Mouse (Mus musculus) forebrain, postnatal 0 days (tissue): ENCODE results near the gene Iqce. TPM values are rescaled to one million over a fixed set of nuclear protein-coding genes. Genes with fewer than 3 reads are reported as not detected.

Experiments
- ATAC-seq: fragments of 200-750 bp; cut with Nextera tagmentation; 2 replicates; pipeline ENCODE4 v1.8.0; 2017; ENCODE audit warnings: mild to moderate bottlenecking, moderate library complexity
- DNase-seq: peaks from one replicate; pipeline ENCODE4 v3.0.0-alpha.2; 2015
- H3K27ac ChIP-seq: fragments of 300-500 bp; sonication (generic); 2 replicates; pipeline ENCODE4 v1.5.1; 2014; ENCODE audit warnings: low read depth, mild to moderate bottlenecking, antibody characterized with exemption, low read length, moderate library complexity, mixed read lengths
- H3K27me3 ChIP-seq: fragments of 300-500 bp; sonication (generic); 2 replicates; pipeline ENCODE4 v1.6.1; 2014; ENCODE audit warnings: mild to moderate bottlenecking, low read length, mixed read lengths; ENCODE audit not compliant: insufficient read depth
- H3K36me3 ChIP-seq: fragments of 300-500 bp; sonication (generic); 2 replicates; pipeline ENCODE4 v1.6.1; 2014; ENCODE audit warnings: mild to moderate bottlenecking, moderate library complexity; ENCODE audit not compliant: insufficient read depth
- H3K4me1 ChIP-seq: fragments of 300-500 bp; sonication (generic); 2 replicates; pipeline ENCODE4 v1.6.1; 2014; ENCODE audit warnings: antibody characterized with exemption; ENCODE audit not compliant: insufficient read depth
- H3K4me2 ChIP-seq: fragments of 300-500 bp; sonication (generic); 2 replicates; pipeline ENCODE4 v1.6.1; 2014; ENCODE audit warnings: low read depth, mild to moderate bottlenecking, moderate library complexity
- H3K4me3 ChIP-seq: fragments of 300-500 bp; sonication (generic); 2 replicates; pipeline ENCODE4 v1.5.1; 2014; ENCODE audit warnings: low read depth, low read length, mixed read lengths
- H3K9ac ChIP-seq: fragments of 300-500 bp; sonication (generic); 2 replicates; pipeline ENCODE4 v1.6.1; 2014; ENCODE audit warnings: mild to moderate bottlenecking
- H3K9me3 ChIP-seq: fragments of 300-500 bp; sonication (generic); 2 replicates; pipeline ENCODE4 v1.6.1; 2016; ENCODE audit warnings: low read length
- CTCF ChIP-seq: sonication (generic); IDR thresholded peaks from 2 replicates; pipeline ENCODE4 v1.5.1; 2016; ENCODE audit warnings: antibody characterized with exemption, control low read depth, low read depth
- WGBS: fragments of 180-500 bp; shearing (Covaris S2); extraction: QIAGEN DNeasy Blood & Tissue Kit; methylation state at CpG from one replicate; pipeline ENCODE4 v1.1.7; 2014; 5-methylcytosine and 5-hydroxymethylcytosine counted together
- polyA plus RNA-seq: library from polyadenylated mRNA; unstranded; fragments of >200 nt; fragmentation: Nextera tagmentation; extraction: Ambion mirVana; gene quantifications from 2 replicates; pipeline ENCODE4 v1.2.1, GENCODE M21; 2015
- total RNA-seq: library from RNA; depleted of rRNA; stranded (reverse); fragments of >200 nt; gene quantifications from 2 replicates; pipeline ENCODE4 v1.2.3, GENCODE M21; 2014

Iqce gene
- total and polyA plus RNA-seq, 2 experiments from 2014 or later: 27.1 to 30.6 TPM

DNA sequence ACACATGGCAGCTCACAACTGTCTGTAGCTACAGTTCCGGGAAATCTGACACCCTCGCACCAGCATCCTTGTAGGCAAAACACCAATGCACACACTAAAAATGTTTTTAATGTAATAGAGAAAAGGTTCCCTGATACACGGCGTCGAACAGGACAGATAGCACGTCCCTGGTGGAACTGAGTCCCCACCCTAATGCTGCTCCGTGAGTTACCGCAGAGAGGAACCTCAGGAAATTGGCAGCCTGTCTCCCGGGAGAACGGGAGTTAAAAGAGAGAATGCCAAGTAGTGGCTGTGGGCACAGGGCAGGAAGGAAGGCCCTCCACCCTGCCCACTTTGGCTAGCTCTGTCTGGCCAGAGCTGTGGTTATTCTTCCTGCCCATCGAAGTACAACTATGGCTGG, 50.9 kb downstream of the Iqce start:
- H3K9me3 ChIP-seq: no peaks in the 10 kb centered on the region
- peaks cover 3% of the 10 kb centered on the region; the same call in 1 of the 2 replicates for H3K4me1 ChIP-seq
- H3K4me3 ChIP-seq: no peak overlapping the region
- H3K27me3 ChIP-seq: no peaks in the 10 kb centered on the region
- ATAC-seq (no peak), DNase-seq (no peak)
- WGBS: 54% methylated on average over 11 of the region's 11 CpGs
- H3K36me3 ChIP-seq: no peaks in the 10 kb centered on the region
- H3K27ac ChIP-seq: no peak overlapping the region
- H3K9ac ChIP-seq: no peak overlapping the region
- H3K4me2 ChIP-seq: no peak overlapping the region
- TF ChIP-seq CTCF: no peak

DNA sequence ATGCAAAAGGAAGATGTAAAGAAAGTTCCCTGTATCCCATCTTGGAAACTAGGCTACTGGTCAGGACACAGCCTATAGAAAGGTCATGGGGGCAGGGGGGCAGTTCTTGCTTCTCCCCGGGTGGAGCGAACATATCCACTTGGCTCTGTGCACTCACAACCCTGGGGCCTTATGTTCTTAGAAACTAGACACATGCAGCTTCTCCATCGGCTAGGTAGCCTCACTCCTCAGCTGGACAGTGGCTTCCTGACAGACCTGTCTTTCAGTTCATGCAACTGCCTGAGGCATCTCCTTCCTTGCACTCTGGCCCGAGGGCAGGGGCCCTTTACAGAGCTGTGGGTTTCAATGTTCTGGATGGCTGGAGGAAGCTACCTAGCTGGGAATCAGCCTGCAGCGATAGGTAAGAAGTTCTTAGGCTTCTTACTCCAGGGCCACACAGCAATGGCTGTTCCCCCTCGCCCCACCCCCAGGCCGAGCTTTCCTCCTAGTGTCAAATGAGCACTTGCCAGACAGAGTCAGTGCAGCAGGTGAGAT, 52.2 kb downstream of the Iqce start:
- no peak overlapping the region for H3K4me3 ChIP-seq

DNA sequence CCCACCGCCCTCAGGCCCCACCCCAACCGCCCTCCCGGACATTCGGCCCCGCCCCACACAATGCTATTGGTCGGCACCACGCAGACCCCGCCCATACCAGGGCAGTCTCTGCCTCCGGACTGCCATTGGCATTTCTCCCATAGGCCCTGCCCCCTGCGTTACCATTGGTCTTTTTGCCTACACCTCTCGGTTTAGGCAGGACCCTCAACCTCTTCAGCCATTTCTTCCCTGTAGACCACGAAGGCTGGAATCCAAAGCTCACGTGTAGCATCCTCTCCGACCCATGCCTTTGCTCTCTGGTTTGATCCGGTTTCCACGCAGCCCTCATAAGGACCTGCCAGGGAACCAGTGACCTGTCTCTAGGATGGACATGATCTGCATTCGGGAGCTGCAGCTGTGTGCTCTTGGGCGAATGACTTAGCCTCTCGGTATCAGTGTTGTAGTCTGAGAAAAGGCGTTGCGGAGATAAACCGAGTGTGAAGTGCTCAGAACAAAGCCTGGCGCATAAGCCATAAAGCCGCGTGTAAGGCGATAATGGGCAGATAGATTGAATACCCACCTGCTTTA, 53.0 kb downstream of the Iqce start:
- ATAC-seq (peak; percentile 91), DNase-seq (peak; percentile 99)
- Histone ChIP-seq H3K27ac (peak overlapping the region; percentile 96), H3K4me2 (peak overlapping the region; percentile 63), H3K36me3 (no peaks in the 10 kb centered on the region), H3K27me3 (no peaks in the 10 kb centered on the region), H3K9ac (peak overlapping the region; percentile 69), H3K4me3 (peak overlapping the region; percentile 97), H3K9me3 (no peaks in the 10 kb centered on the region), H3K4me1 (peaks cover 17% of the 10 kb centered on the region)
- no peak for TF ChIP-seq CTCF
- 3% methylated on average over 26 of the region's 26 CpGs for WGBS

More for the DNA sequence above, 52.2 kb downstream of the Iqce start:
- H3K27ac ChIP-seq: peak overlapping the region; percentile 88
- WGBS: 64% methylated on average over 7 of the region's 7 CpGs
- H3K4me2 ChIP-seq: peak overlapping the region; percentile 63
- H3K9ac ChIP-seq: peak overlapping the region; percentile 69
- no peaks in the 10 kb centered on the region for H3K27me3 ChIP-seq
- DNase-seq (no peak), ATAC-seq (no peak)
- H3K9me3 ChIP-seq: no peaks in the 10 kb centered on the region
- no peak for TF ChIP-seq CTCF
- H3K36me3 ChIP-seq: no peaks in the 10 kb centered on the region
- peaks cover 16% of the 10 kb centered on the region for H3K4me1 ChIP-seq

DNA sequence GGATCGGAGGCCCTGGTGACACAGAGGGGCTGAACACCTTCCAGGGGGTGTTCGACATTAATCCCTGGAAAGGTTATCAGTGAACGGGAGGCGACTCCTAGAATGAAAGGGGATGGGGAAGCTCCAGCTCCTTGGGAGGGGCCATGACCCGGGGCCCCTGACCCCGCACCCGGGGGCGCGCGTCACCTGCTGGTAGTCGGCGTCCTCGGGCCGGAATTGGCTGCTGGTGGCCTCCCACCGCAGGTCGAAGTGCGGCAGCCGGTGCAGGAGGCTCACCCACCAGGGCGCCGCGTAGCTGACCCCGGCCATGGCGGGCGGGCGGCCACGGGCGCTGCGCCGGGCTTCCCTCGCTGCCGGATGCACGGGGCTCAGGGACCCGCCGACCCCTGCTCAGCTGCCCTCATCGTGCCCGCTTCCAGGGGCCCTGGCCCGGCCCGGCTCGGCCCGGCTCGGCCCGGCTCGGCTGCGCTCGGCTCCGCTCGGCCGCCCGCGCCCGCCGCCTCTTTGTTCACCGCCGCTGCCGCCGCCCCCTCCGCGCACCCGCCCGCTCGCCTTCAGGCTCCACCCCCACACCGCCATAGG, 53.6 kb downstream of the Iqce start, which contains the start of gene Ttyh3:
Gene Ttyh3, minus strand, starts transcription at position 513 of the 582 bp plus-strand sequence.
- Histone ChIP-seq H3K4me2 (peak within 1 kb of the TSS; percentile 95), H3K9ac (peak within 1 kb of the TSS; percentile 100), H3K27me3 (no peaks in the 10 kb centered on the region), H3K4me3 (peak within 1 kb of the TSS; percentile 97), H3K4me1 (peaks cover 17% of the 10 kb centered on the region), H3K9me3 (no peaks in the 10 kb centered on the region), H3K27ac (peak within 1 kb of the TSS; percentile 96), H3K36me3 (peaks cover 5% of the 10 kb centered on the region; the same call in 1 of the 2 replicates)
- TF ChIP-seq CTCF: no peak
- DNase-seq (no peak), ATAC-seq (no peak)
- WGBS: 4% methylated on average over 57 of the region's 62 CpGs

DNA sequence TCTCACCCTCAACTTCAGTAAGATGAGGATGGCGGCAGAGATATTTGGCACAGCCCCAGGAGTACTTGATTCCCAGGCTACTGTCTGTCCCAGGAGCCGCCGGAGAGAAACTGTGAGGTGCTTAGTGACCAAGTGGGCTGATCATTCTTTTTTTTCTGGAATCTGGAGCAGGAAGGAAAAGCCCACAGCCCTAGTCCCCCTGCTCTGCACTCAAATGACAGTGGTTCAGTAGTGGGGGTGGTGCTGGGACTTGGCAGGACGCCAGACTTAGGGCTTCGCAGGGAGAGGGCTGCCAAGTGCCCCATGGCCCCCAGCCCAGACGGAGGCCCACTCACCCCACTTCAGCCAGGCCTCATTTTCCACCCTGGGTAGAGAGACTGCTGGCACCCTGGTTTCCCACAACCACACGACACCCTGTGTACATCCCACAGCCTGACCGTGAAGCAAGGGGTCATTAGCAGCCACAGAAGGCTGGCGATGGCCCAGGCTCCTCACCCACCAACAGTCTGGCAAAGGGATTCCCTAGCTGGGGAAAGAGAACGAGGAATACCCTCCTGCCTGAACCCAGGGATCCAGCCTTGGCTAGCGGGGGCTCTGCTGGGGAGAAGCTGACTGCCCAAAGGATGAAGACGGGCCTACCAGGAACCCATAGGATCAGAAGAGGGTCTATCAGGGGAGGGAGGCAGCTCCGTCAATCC, 54.2 kb downstream of the Iqce start:
- peak; percentile 18 for ATAC-seq
- 1% methylated on average over 13 of the region's 13 CpGs for WGBS
- Histone ChIP-seq H3K36me3 (peaks cover 7% of the 10 kb centered on the region; the same call in 1 of the 2 replicates), H3K9ac (peak overlapping the region; percentile 100), H3K27me3 (no peaks in the 10 kb centered on the region), H3K27ac (peak overlapping the region; percentile 96), H3K4me3 (peak overlapping the region; percentile 97), H3K9me3 (no peaks in the 10 kb centered on the region), H3K4me2 (peak overlapping the region; percentile 95), H3K4me1 (peaks cover 17% of the 10 kb centered on the region)
- no peak for TF ChIP-seq CTCF
- DNase-seq: peak; percentile 73

DNA sequence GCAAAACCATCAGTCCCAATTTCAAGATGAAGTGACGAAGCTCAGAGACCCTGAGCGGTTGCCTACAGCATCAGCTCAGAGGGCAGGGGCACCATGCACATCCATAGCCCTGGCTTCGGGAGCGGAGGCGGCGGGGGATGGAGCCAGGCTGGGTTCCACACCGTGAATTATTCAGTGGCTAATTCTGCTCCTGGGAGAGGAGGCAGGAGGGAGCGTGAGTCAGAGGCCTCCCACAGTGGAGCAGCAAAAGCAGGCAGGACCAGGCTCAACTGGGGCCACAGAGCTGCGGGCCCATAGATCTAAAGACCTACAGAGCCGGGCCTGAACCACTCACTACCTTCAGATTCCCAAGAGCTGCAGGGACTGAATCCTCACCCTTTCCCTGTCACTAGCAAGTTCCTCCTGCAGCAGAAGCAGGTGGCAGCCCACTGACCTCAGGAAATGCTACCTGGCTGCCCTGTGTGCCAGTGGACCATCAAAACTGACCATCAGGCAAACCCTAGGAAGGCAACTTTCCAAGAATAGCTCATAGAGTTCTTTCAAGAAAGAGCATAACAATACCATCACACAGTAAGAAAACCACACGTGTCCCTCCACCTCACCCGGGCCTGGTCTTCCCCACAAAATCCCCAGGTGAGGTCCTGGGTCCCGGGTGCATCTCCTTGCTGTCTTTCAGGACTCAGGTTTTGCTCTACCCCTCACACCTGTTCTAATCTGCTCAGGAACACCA, 55.0 kb downstream of the Iqce start:
- H3K4me3 ChIP-seq: peak overlapping the region; percentile 97
- H3K9me3 ChIP-seq: no peaks in the 10 kb centered on the region
- 19% methylated on average over 13 of the region's 13 CpGs for WGBS
- DNase-seq: no peak
- H3K4me2 ChIP-seq: peak overlapping the region; percentile 95
- peaks cover 10% of the 10 kb centered on the region; the same call in 1 of the 2 replicates for H3K36me3 ChIP-seq
- no peaks in the 10 kb centered on the region for H3K27me3 ChIP-seq
- no peak for ATAC-seq
- H3K27ac ChIP-seq: peak overlapping the region; percentile 96
- H3K4me1 ChIP-seq: peaks cover 18% of the 10 kb centered on the region
- H3K9ac ChIP-seq: peak overlapping the region; percentile 100
- no peak for TF ChIP-seq CTCF
